Mouse (Mus musculus): ENCODE measurements around the gene Abcc4.

DNA sequence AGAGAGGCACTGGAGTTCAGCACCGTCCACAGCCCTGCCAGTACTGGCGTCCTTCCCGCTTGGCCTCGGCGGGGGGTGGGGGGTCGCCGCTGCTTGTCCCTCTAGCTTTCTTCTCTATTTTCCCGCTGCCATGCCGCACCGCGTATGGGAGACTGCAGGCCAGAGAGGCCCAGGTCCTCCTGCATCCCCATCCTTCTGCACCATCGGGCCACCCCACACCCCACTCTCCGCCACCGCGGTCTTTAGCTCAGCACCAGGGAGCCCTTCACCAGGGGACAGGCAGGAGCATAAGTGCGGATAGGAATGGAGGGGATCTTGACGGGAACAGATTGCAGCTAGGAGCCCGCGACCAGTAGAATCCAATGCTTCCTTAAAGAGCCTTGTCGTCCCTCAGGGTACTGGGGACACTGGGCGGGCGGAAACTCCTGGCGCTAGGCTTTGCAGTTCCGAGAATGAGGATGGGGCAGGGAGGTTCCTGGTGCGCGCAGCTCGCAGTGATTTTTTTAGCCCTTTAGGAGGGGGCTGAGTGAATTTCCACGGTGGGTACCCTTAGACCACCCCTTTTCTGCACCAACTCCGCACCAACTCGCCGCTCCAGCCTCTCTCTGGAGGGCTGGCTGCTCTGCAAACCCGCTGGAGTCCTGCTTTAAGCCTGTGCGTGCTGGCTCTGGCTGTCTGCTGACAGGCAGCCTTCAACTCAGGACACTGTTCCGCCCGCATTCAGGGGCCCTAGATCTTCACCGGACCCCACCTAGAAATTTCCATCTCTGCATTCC, 268.7 kb downstream of the Abcc4 start:
- TF ChIP-seq CTCF (IDR thresholded peaks at IDR 0.05; ENCODE audit: low read depth, low read length) (no peak), GATA1 (IDR thresholded peaks at IDR 0.05; ENCODE audit: borderline replicate concordance, low read length) (no peak), POLR2AphosphoS5 (IDR thresholded peaks at IDR 0.05; ENCODE audit: insufficient replicate concordance, low read depth, low read length) (no peak), TAL1 (conservative IDR thresholded peaks at IDR 0.05; ENCODE audit: low read depth, low read length) (no peak)
